Mouse (Mus musculus) heart, adult 2 months (tissue): ENCODE measurements around the gene Lgals3.

Experiments
- CTCF ChIP-seq: fragments of 200-600 bp; IDR thresholded peaks from 2 replicates; pipeline ENCODE4 v1.8.1; 2022; ENCODE audit warnings: antibody characterized with exemption, mild to moderate bottlenecking, moderate library complexity
- EP300 ChIP-seq: fragments of 200-500 bp; IDR thresholded peaks from 2 replicates; pipeline ENCODE4 v1.6.1; 2011; ENCODE audit warnings: low read depth, low read length, control low read depth; ENCODE audit not compliant: insufficient read depth
- POLR2A ChIP-seq: fragments of 200-500 bp; IDR thresholded peaks from 2 replicates; pipeline ENCODE4 v1.6.1; 2011; ENCODE audit warnings: mild to moderate bottlenecking, low read depth, low read length, control low read depth; ENCODE audit not compliant: insufficient read depth

- no peak for TF ChIP-seq CTCF
- peak; percentile 17; the same call in 1 of the 2 replicates for TF ChIP-seq POLR2A
- TF ChIP-seq EP300: no peak
Observed at GRCm38 (mm10) chr14:47373728-47374678, 6.5 kb downstream of the Lgals3 start.
